Mouse (Mus musculus) right cerebral cortex, postnatal 25 days (tissue): ENCODE measurements at regions not wholly inside any gene's neighbourhood (a gene's known extent, or its start where the extent isn't known, plus 50 kb on each side); places are given as distances from the start of the nearest gene placed in this dataset.

Source experiments
- DNase-seq: peaks from one replicate; pipeline ENCODE4 v3.0.0; 2022

DNA sequence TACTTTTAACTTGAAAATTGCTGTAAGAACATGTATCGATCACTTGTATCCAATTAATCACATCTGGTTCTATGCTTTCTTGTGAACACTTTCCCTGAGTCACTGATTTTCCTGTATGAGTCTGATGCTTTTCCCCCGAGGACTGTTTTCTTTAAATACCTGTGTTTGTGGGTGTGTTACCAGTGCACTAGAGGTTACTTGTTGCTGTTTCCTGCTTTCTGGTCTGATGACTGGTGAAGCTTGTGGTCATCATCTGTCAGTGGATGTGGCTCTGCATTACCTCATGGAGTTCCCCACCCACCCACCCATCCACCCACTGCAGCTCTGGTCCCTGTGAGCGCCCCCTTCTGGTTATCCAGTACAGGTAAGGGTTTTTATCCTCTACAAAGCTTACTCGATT, 88.3 kb upstream of the Spdye4c start:
- DNase-seq: no peak

GRCm38 (mm10) chr2:128503136-128503935, 87.7 kb upstream of the Spdye4c start:
- DNase-seq: no peak

- no peak for DNase-seq
Observed at GRCm38 (mm10) chr2:128507591-128508243, 83.3 kb upstream of the Spdye4c start.

GRCm38 (mm10) chr2:128508244-128508605, 82.8 kb upstream of the Spdye4c start:
- DNase-seq: no peak

DNA sequence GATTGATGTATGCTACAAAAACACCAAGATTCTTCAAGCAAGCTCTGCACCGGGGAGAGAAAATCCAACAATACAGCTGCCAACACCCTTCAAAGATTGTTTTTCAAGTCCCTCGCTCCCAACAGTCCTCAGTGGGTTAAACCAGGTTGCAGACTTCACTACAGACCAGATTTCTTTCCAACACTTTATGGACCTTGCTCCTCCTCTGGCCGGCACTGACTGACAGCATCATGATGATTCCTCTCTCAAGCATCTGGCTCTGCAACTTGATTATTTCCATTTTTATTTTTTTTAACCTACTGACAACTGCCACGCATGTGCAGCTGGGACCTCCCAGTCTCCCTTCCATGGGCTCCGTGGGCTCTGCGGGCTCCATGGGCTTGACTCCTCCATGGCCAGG, 79.7 kb upstream of the Spdye4c start:
- DNase-seq: no peak

GRCm38 (mm10) chr2:128512852-128513251, 78.2 kb upstream of the Spdye4c start:
- DNase-seq: no peak

GRCm38 (mm10) chr2:128514463-128515290, 76.3 kb upstream of the Spdye4c start:
- no peak for DNase-seq

DNA sequence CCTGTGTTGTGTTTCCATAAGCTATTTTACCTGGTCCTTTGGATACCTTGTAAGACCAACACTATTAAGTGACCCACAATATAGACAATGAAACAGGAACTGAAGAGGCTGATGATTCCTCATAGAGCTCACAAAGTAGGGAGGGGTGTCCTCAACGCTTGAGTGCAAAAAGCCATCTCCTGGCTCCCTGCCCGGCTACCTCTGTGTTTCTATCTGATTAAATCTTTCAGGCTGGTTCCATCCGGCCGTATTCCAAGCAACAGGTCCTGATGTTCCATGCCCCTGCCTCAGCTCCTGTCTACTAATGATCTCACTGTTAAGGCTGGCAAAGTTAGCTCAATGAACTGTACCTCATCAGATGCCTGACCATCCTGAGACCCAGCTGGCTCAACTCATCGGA, 75.3 kb upstream of the Spdye4c start:
- DNase-seq: no peak

DNA sequence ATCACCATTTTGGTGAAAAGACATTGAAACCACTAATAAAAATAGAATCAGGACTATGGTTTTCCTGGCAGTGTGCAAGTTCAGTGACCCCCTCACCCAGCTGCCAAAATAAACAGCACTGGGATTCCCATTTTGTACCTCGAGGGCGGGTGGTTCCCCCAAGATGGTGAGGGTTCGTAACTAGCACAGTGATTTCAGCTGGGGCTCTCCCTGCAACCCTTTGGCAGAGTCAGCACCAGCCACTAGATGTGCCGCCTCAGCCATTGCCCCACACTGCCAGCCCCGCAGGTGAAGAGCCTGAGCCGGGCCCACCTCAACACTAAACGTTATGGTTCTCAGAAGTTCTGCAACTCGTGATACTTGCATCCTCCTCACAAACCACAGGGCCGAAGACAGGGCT, 74.3 kb upstream of the Spdye4c start:
- no peak for DNase-seq

GRCm38 (mm10) chr2:128518142-128518541, 72.9 kb upstream of the Spdye4c start:
- DNase-seq: no peak

DNA sequence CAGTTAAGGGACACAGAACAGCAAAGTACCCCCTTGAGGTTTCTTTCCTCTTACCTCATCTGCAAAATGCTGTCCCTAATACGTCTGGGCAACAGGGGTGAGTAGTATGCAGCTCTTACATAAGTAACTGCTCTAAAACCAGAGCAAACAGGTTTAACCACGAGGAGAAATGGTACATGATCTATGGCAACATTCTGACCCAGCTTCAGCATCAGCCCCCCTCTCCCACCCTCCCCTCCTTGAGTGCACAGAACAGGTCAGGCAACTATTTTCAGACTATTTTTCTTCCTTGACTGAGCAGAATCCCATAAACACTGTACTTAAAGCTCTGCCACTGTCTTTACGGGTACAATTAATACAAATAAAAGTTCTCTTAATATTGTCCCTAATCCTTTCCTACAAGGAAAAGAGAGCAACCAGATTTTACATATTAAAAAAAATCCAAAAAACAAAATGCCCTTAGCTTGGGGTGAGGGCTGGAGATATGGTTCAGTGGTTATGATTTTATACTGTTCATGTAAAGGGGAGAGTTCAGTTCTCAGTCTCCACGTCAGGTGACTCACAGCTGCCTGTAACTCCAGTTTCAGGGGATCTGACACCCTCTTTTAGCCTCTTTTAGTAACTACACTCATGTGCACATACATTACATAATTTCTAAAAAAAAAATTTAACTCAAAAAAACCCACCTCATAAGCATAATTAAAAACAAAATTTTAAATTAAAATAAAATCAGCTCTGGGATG, 69.1 kb upstream of the Spdye4c start:
- no peak for DNase-seq

GRCm38 (mm10) chr2:128523425-128524108, 67.4 kb upstream of the Spdye4c start:
- no peak for DNase-seq

GRCm38 (mm10) chr2:128526100-128526499, 64.9 kb upstream of the Spdye4c start:
- DNase-seq: no peak

DNA sequence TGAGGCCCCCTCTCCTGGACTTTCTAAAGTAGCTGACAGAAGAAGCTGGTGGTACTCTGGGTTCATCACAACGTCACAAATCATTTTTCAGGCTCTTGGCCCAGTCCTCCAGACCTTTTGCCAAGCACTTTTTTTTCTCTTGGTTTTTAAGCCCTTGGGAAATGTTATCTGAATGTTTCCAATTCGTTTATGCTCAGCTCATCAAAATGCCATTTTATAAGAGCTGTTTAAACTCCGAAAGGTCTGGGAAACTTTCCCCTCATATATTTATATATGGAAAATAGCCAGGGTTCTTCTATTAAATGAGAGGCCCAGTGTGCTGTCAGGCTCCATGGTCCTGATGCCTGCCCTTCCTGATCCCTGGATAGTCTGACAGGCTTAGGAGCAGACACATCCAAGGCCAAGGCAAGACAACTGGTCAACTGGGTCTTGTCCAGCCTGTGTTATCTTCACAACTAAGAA, 64.1 kb upstream of the Spdye4c start:
- DNase-seq: no peak

DNA sequence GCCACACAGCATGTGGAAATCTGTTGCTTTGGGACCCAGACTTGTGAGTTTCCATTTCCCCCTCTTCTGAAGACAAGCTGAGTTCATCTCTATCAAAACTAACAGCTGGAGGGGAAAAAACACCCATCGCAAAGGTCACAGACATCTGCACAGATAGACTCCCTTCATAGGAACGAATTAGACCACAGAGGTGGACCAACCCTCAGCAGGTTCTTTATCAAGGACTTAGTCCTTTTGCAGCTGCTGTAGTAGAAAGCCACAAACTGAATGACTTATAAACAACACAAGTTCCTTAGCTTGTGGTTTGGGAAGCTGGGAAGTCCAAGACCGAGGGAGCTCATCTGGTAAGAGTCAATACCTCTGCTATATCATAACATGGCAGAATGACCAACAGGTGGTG, 54.7 kb upstream of the Spdye4c start:
- DNase-seq: no peak

DNA sequence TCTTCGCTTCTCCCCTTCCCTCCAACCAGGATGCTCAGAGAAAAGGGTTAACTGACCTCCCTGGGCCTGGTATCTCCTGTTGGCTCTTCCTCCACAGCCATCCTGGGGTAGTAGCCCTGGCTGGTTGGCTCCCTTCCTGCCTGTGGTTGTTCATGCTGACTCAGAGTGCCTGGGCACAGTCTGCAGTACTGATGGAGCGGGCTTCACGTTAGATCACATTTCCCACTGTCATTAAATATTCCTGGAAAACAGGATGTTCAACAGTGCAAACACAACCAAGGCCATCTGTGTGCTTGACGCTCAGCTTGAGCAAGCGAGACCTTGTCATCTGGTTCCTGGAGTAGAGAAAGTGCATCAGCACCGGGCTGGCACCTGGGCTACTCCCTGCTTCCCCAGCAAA, 53.6 kb upstream of the Spdye4c start:
- DNase-seq: no peak

GRCm38 (mm10) chr2:128538736-128539135, 52.3 kb upstream of the Spdye4c start:
- no peak for DNase-seq
